Mouse (Mus musculus): ENCODE measurements around the gene Fhl3.

The Fhl3 gene

GRCm38 (mm10) chr4:124752281-124753199 lies 52.0 kb downstream of the Fhl3 start:
- DNase-seq (ENCODE audit: extremely low read depth, insufficient read length, low spot score), result no peak

GRCm38 (mm10) chr4:124755526-124755925 lies 55.0 kb downstream of the Fhl3 start:
- DNase-seq (ENCODE audit: extremely low read depth, insufficient read length, low spot score), result no peak
